Mouse (Mus musculus) E14TG2a.4 (cell line): ENCODE measurements at regions not wholly inside any gene's neighbourhood (a gene's known extent, or its start where the extent isn't known, plus 50 kb on each side); places are given as distances from the start of the nearest gene placed in this dataset.

Source experiments
- CTCF ChIP-seq: conservative IDR thresholded peaks from 2 replicates; pipeline ENCODE4 v1.5.1; 2014; ENCODE audit warnings: low read length
- NANOG ChIP-seq: IDR thresholded peaks from 2 replicates; pipeline ENCODE4 v1.6.1; 2014; ENCODE audit warnings: borderline replicate concordance, low read length, mixed read lengths
- POU5F1 ChIP-seq: IDR thresholded peaks from 2 replicates; pipeline ENCODE4 v1.6.1; 2014; ENCODE audit warnings: low read length, borderline replicate concordance

- TF ChIP-seq CTCF (no peak), POU5F1 (no peak), NANOG (no peak)
These were observed 369.2 kb upstream of the Clec14a start for GRCm38 (mm10) chr12:58638260-58638659.
